Mouse (Mus musculus): Measurements from ENCODE around the gene Ctdspl. TPM values are rescaled to one million over a fixed set of nuclear protein-coding genes. Genes with fewer than 3 reads are reported as not detected.

The Ctdspl gene
- polyA plus RNA-seq, 1 experiment = 6.7 TPM

- Histone ChIP-seq H3K4me3 (replicated peaks; ENCODE audit: control insufficient read depth, low read depth, low read length) (no peak overlapping the region), H3K4me1 (ENCODE audit: control insufficient read depth, insufficient read depth, low read length) (no peaks in the 10 kb centered on the region), H3K27ac (ENCODE audit: control insufficient read depth, insufficient read depth, low read depth, low read length, poor library complexity) (no peak overlapping the region)
- no peak for TF ChIP-seq POLR2A (IDR thresholded peaks at IDR 0.05; ENCODE audit: borderline replicate concordance, control insufficient read depth, low read depth, low read length)
- no peak for TF ChIP-seq CTCF (IDR thresholded peaks at IDR 0.05; ENCODE audit: control insufficient read depth, insufficient read depth, low read length)
- 88% methylated on average over 16 of the region's 16 CpGs for WGBS
These were observed 27.4 kb downstream of the Ctdspl start for GRCm38 (mm10) chr9:118953465-118954194.

- H3K27ac ChIP-seq (ENCODE audit: control insufficient read depth, insufficient read depth, low read depth, low read length, poor library complexity) = no peak overlapping the region
- no peak overlapping the region for H3K4me3 ChIP-seq (replicated peaks; ENCODE audit: control insufficient read depth, low read depth, low read length)
- WGBS = 57% methylated on average over 7 of the region's 7 CpGs
- no peaks in the 10 kb centered on the region for H3K4me1 ChIP-seq (ENCODE audit: control insufficient read depth, insufficient read depth, low read length)
- TF ChIP-seq POLR2A (IDR thresholded peaks at IDR 0.05; ENCODE audit: borderline replicate concordance, control insufficient read depth, low read depth, low read length) = no peak
- no peak for TF ChIP-seq CTCF (IDR thresholded peaks at IDR 0.05; ENCODE audit: control insufficient read depth, insufficient read depth, low read length)
These were observed 32.5 kb downstream of the Ctdspl start for GRCm38 (mm10) chr9:118958802-118959201.

GRCm38 (mm10) chr9:118960415-118961091 lies 34.3 kb downstream of the Ctdspl start:
- TF ChIP-seq CTCF (IDR thresholded peaks at IDR 0.05; ENCODE audit: control insufficient read depth, insufficient read depth, low read length) (no peak), POLR2A (IDR thresholded peaks at IDR 0.05; ENCODE audit: borderline replicate concordance, control insufficient read depth, low read depth, low read length) (no peak)
- Histone ChIP-seq H3K4me3 (replicated peaks; ENCODE audit: control insufficient read depth, low read depth, low read length) (no peak overlapping the region), H3K27ac (ENCODE audit: control insufficient read depth, insufficient read depth, low read depth, low read length, poor library complexity) (no peak overlapping the region), H3K4me1 (ENCODE audit: control insufficient read depth, insufficient read depth, low read length) (no peaks in the 10 kb centered on the region)
- 57% methylated on average over 16 of the region's 16 CpGs for WGBS

GRCm38 (mm10) chr9:118963149-118963548 lies 36.9 kb downstream of the Ctdspl start:
- 89% methylated on average over 9 of the region's 9 CpGs for WGBS
- no peaks in the 10 kb centered on the region for H3K4me1 ChIP-seq (ENCODE audit: control insufficient read depth, insufficient read depth, low read length)
- H3K4me3 ChIP-seq (replicated peaks; ENCODE audit: control insufficient read depth, low read depth, low read length) = no peak overlapping the region
- TF ChIP-seq CTCF (IDR thresholded peaks at IDR 0.05; ENCODE audit: control insufficient read depth, insufficient read depth, low read length) = no peak
- no peak for TF ChIP-seq POLR2A (IDR thresholded peaks at IDR 0.05; ENCODE audit: borderline replicate concordance, control insufficient read depth, low read depth, low read length)
- H3K27ac ChIP-seq (ENCODE audit: control insufficient read depth, insufficient read depth, low read depth, low read length, poor library complexity) = no peak overlapping the region

- WGBS = 81% methylated on average over 18 of the region's 18 CpGs
- Histone ChIP-seq H3K4me1 (ENCODE audit: control insufficient read depth, insufficient read depth, low read length) (no peaks in the 10 kb centered on the region), H3K4me3 (replicated peaks; ENCODE audit: control insufficient read depth, low read depth, low read length) (no peak overlapping the region), H3K27ac (ENCODE audit: control insufficient read depth, insufficient read depth, low read depth, low read length, poor library complexity) (no peak overlapping the region)
- no peak for TF ChIP-seq CTCF (IDR thresholded peaks at IDR 0.05; ENCODE audit: control insufficient read depth, insufficient read depth, low read length)
These were observed 38.2 kb downstream of the Ctdspl start for GRCm38 (mm10) chr9:118964263-118965034.

GRCm38 (mm10) chr9:118969810-118970209 lies 43.6 kb downstream of the Ctdspl start:
- no peaks in the 10 kb centered on the region for H3K4me1 ChIP-seq (ENCODE audit: control insufficient read depth, insufficient read depth, low read length)
- no peak for TF ChIP-seq POLR2A (IDR thresholded peaks at IDR 0.05; ENCODE audit: borderline replicate concordance, control insufficient read depth, low read depth, low read length)
- TF ChIP-seq CTCF (IDR thresholded peaks at IDR 0.05; ENCODE audit: control insufficient read depth, insufficient read depth, low read length) = no peak
- WGBS = 78% methylated on average over 4 of the region's 4 CpGs
- H3K27ac ChIP-seq (ENCODE audit: control insufficient read depth, insufficient read depth, low read depth, low read length, poor library complexity) = no peak overlapping the region
- no peak overlapping the region for H3K4me3 ChIP-seq (replicated peaks; ENCODE audit: control insufficient read depth, low read depth, low read length)

- WGBS = 83% methylated on average over 7 of the region's 7 CpGs
These were observed 46.8 kb downstream of the Ctdspl start for GRCm38 (mm10) chr9:118973028-118973427.

GRCm38 (mm10) chr9:118973566-118973965 lies 47.3 kb downstream of the Ctdspl start:
- no peak overlapping the region for H3K27ac ChIP-seq (ENCODE audit: control insufficient read depth, insufficient read depth, low read depth, low read length, poor library complexity)
- no peak overlapping the region for H3K4me3 ChIP-seq (replicated peaks; ENCODE audit: control insufficient read depth, low read depth, low read length)
- no peak for TF ChIP-seq CTCF (IDR thresholded peaks at IDR 0.05; ENCODE audit: control insufficient read depth, insufficient read depth, low read length)
- no peak for TF ChIP-seq POLR2A (IDR thresholded peaks at IDR 0.05; ENCODE audit: borderline replicate concordance, control insufficient read depth, low read depth, low read length)
- no peaks in the 10 kb centered on the region for H3K4me1 ChIP-seq (ENCODE audit: control insufficient read depth, insufficient read depth, low read length)
- WGBS = 45% methylated on average over 5 of the region's 5 CpGs

More at GRCm38 (mm10) chr9:118973028-118973427, 46.8 kb downstream of the Ctdspl start:
- Histone ChIP-seq H3K4me1 (ENCODE audit: control insufficient read depth, insufficient read depth, low read length) (no peaks in the 10 kb centered on the region), H3K27ac (ENCODE audit: control insufficient read depth, insufficient read depth, low read depth, low read length, poor library complexity) (no peak overlapping the region), H3K4me3 (replicated peaks; ENCODE audit: control insufficient read depth, low read depth, low read length) (no peak overlapping the region)
- TF ChIP-seq POLR2A (IDR thresholded peaks at IDR 0.05; ENCODE audit: borderline replicate concordance, control insufficient read depth, low read depth, low read length) (no peak), CTCF (IDR thresholded peaks at IDR 0.05; ENCODE audit: control insufficient read depth, insufficient read depth, low read length) (no peak)
